Comparison of ENCODE assay signal across 27 mouse cellular contexts in the genomic region with DNA sequence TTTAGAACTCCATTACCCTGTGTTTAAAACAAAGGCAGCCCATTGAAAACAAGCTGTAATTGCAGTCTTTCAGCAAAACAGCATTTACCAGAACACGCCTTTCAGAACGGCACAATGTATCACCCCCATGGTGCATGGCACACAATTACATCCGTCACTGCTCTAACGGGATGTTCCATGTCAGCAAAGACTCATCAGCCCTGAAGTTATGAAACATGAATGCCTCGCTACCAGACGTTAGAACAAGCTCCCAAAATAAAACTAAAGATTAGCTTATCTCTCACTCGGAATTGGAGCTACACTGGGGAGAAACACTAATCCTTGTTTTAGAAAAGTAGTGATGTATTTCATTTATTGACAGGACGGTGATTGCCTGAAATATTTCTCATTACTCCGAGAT.
A peak's percentile ranks its signal among the peaks of the same experiment; 100 is the strongest.
DNase-seq lines count a peak whose midpoint lies in the region; ATAC-seq and TF ChIP-seq lines count a peak whose summit lies in the region.
"Had no signal": no experiment of that assay in that cellular context is flagged by ENCODE, and none has a peak within 500 bp of the region (broad histone marks: within the 10 kb centered on the region; RNA-seq: fewer than 3 reads in every experiment).

No protein-coding gene starts in this region.

- 18% methylated on average over 9 of the region's 9 CpGs for WGBS in forebrain, embryonic 16.5 days
- 46% methylated on average over 9 of the region's 9 CpGs for WGBS in forebrain, embryonic 10.5 days
- 43% methylated on average over 9 of the region's 9 CpGs for WGBS in heart, embryonic 11.5 days (ENCODE audit: insufficient replicate concordance)
- 16% methylated on average over 9 of the region's 9 CpGs for WGBS in heart, postnatal 0 days

- peak; percentile 62; the same call in 1 of the 2 replicates for TF ChIP-seq EP300 in heart, postnatal 0 days (IDR thresholded peaks at IDR 0.05; ENCODE audit: low read depth)

- H3K4me2 ChIP-seq in forebrain, embryonic 16.5 days (ENCODE audit: low read length) = no peak overlapping the region
- no peak overlapping the region for H3K4me2 ChIP-seq in heart, embryonic 11.5 days
- peak overlapping the region; percentile 30; the same call in 1 of the 2 replicates for H3K4me2 ChIP-seq in heart, postnatal 0 days (ENCODE audit: low read depth, low read length)
- H3K4me2 ChIP-seq: embryonic facial prominence, embryonic 12.5 days; hindbrain, embryonic 13.5 days; liver, embryonic 13.5 days; midbrain, embryonic 15.5 days had no signal

- no peak overlapping the region for H3K27ac ChIP-seq in forebrain, embryonic 16.5 days (ENCODE audit: low read length)
- no peak overlapping the region for H3K27ac ChIP-seq in forebrain, embryonic 10.5 days
- H3K27ac ChIP-seq in heart, embryonic 11.5 days (ENCODE audit: low read depth, low read length) = no peak overlapping the region
- peak overlapping the region; percentile 40; the same call in 1 of the 2 replicates for H3K27ac ChIP-seq in heart, postnatal 0 days (ENCODE audit: low read depth)
- H3K27ac ChIP-seq: embryonic facial prominence, embryonic 12.5 days; hindbrain, embryonic 13.5 days; kidney, postnatal 0 days; liver, embryonic 13.5 days; macrophage; midbrain, embryonic 15.5 days had no signal

- no peak for DNase-seq in forebrain, embryonic 10.5 days (ENCODE audit: extremely low spot score, low spot score)
- DNase-seq in heart, adult 9 months (ENCODE audit: low spot score in 2 of 2) = peak; percentile 3 to 6
- peak; percentile 54 for DNase-seq in brain, adult 2 months (ENCODE audit: low read depth, low spot score)
- peak; percentile 74 for DNase-seq in heart, postnatal 0 days (ENCODE audit: low spot score)
- no peak for DNase-seq in kidney, postnatal 36 days
- DNase-seq: adrenal gland, adult 8-10 months; cerebellum, adult 11 months; cerebellum, adult 9-10 months; cerebellum, postnatal 36 days; gastrocnemius, postnatal 25 days; kidney, adult 8-10 months; left cerebral cortex, postnatal 4 days; liver, embryonic 13.5 days; lung, adult 18-20 months; right cerebral cortex, postnatal 4 days; thymus, adult 2 months; thymus, postnatal 36 days had no signal

- H3K9me3 ChIP-seq in forebrain, embryonic 16.5 days (ENCODE audit: control insufficient read depth, low read length) = no peaks in the 10 kb centered on the region
- no peaks in the 10 kb centered on the region for H3K9me3 ChIP-seq in forebrain, embryonic 10.5 days
- no peaks in the 10 kb centered on the region for H3K9me3 ChIP-seq in heart, embryonic 11.5 days (replicated peaks; ENCODE audit: control insufficient read depth, low read length)
- no peaks in the 10 kb centered on the region for H3K9me3 ChIP-seq in heart, postnatal 0 days (replicated peaks; ENCODE audit: control insufficient read depth, low read length)
- H3K9me3 ChIP-seq: embryonic facial prominence, embryonic 12.5 days; hindbrain, embryonic 13.5 days; liver, embryonic 13.5 days; midbrain, embryonic 15.5 days had no signal

- no peak overlapping the region for H3K4me3 ChIP-seq in forebrain, embryonic 16.5 days (replicated peaks; ENCODE audit: low read length)
- H3K4me3 ChIP-seq in forebrain, embryonic 10.5 days = no peak overlapping the region
- H3K4me3 ChIP-seq in heart, embryonic 11.5 days (ENCODE audit: low read depth, low read length) = no peak overlapping the region
- no peak overlapping the region for H3K4me3 ChIP-seq in heart, postnatal 0 days (ENCODE audit: low read depth, low read length)
- H3K4me3 ChIP-seq: embryonic facial prominence, embryonic 12.5 days; hindbrain, embryonic 13.5 days; liver, embryonic 13.5 days; midbrain, embryonic 15.5 days had no signal

- no peak overlapping the region for H3K9ac ChIP-seq in forebrain, embryonic 16.5 days (replicated peaks; ENCODE audit: low read depth, low read length)
- H3K9ac ChIP-seq in heart, embryonic 11.5 days (ENCODE audit: low read depth, low read length) = no peak overlapping the region
- H3K9ac ChIP-seq in heart, postnatal 0 days (replicated peaks; ENCODE audit: low read depth, low read length) = no peak overlapping the region
- H3K9ac ChIP-seq: embryonic facial prominence, embryonic 12.5 days; hindbrain, embryonic 13.5 days; liver, embryonic 13.5 days; midbrain, embryonic 15.5 days had no signal

- 0 out of 2 replicates have a peak, but pooled peaks have one; percentile 50 for ATAC-seq in forebrain, embryonic 16.5 days
- no peak for ATAC-seq in heart, embryonic 11.5 days (replicated peaks; ENCODE audit: insufficient number of reproducible peaks, low FRiP score, low TSS enrichment)
- peak; percentile 80 for ATAC-seq in heart, postnatal 0 days (ENCODE audit: insufficient read depth, low read depth)
- ATAC-seq: intestine, embryonic 16.5 days; lung, postnatal 0 days; midbrain, embryonic 15.5 days had no signal

- 0 out of 2 replicates have a peak, but pooled peaks cover 2% of the 10 kb centered on the region for H3K4me1 ChIP-seq in forebrain, embryonic 16.5 days (replicated peaks; ENCODE audit: control insufficient read depth, insufficient read depth, low read length)
- peaks cover 10% of the 10 kb centered on the region for H3K4me1 ChIP-seq in forebrain, embryonic 10.5 days
- no peaks in the 10 kb centered on the region for H3K4me1 ChIP-seq in heart, embryonic 11.5 days (ENCODE audit: control insufficient read depth, insufficient read depth, low read length)
- H3K4me1 ChIP-seq in heart, postnatal 0 days (ENCODE audit: control insufficient read depth, insufficient read depth) = peaks cover 12% of the 10 kb centered on the region; the same call in 1 of the 2 replicates
- H3K4me1 ChIP-seq: embryonic facial prominence, embryonic 12.5 days; liver, embryonic 13.5 days; midbrain, embryonic 15.5 days had no signal

- no peak for TF ChIP-seq CTCF in heart, postnatal 0 days (IDR thresholded peaks at IDR 0.05; ENCODE audit: low read depth)

- no peaks in the 10 kb centered on the region for H3K36me3 ChIP-seq in forebrain, embryonic 16.5 days (ENCODE audit: control insufficient read depth, insufficient read depth)
- no peaks in the 10 kb centered on the region for H3K36me3 ChIP-seq in forebrain, embryonic 10.5 days (replicated peaks)
- no peaks in the 10 kb centered on the region for H3K36me3 ChIP-seq in heart, embryonic 11.5 days (ENCODE audit: control insufficient read depth, insufficient read depth, low read length)
- no peaks in the 10 kb centered on the region for H3K36me3 ChIP-seq in heart, postnatal 0 days (replicated peaks; ENCODE audit: control insufficient read depth, insufficient read depth, low read length)
- H3K36me3 ChIP-seq: embryonic facial prominence, embryonic 12.5 days; G1E; hindbrain, embryonic 13.5 days; liver, embryonic 13.5 days; midbrain, embryonic 15.5 days had no signal

- no peaks in the 10 kb centered on the region for H3K27me3 ChIP-seq in forebrain, embryonic 16.5 days (replicated peaks; ENCODE audit: control insufficient read depth, insufficient read depth, low read length)
- peaks cover 8% of the 10 kb centered on the region; the same call in 1 of the 2 replicates for H3K27me3 ChIP-seq in forebrain, embryonic 10.5 days (ENCODE audit: poor library complexity, severe bottlenecking)
- H3K27me3 ChIP-seq in heart, embryonic 11.5 days (ENCODE audit: control insufficient read depth, insufficient read depth, low read length) = no peaks in the 10 kb centered on the region
- H3K27me3 ChIP-seq in heart, postnatal 0 days (ENCODE audit: control insufficient read depth, insufficient read depth, low read length) = no peaks in the 10 kb centered on the region
- H3K27me3 ChIP-seq: embryonic facial prominence, embryonic 12.5 days; hindbrain, embryonic 13.5 days; liver, embryonic 13.5 days; midbrain, embryonic 15.5 days had no signal

Comparison
In these comparisons a context has a peak if more than half of its experiments do, and no peak if none do; other contexts are left out.
1. DNase-seq: peak in heart, adult 9 months (2 of 2), brain, adult 2 months (single experiment) and heart, postnatal 0 days (single experiment); none in forebrain, embryonic 10.5 days (single experiment) and kidney, postnatal 36 days (0 of 2).